Mouse (Mus musculus): ENCODE results near the gene Znfx1.

DNA sequence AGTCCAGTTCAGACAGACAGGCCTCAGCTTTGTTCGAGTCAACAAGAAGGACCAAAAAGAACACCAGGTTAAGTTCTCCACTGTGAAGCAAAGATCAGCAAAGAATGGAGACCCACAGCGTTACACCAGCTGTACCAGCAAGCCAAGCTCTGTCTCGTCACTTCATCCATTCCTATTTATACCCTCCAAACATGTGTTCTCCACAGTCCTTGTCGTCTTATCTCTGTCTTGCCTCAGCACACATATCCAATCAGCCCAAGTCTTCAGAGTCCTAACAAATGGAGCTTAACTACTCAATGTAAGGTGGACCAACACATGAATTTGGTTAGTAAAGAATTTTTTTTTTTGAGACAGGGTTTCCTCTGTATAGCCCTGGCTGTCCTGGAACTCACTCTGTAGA, 53.3 kb downstream of the Znfx1 start:
- TF ChIP-seq CTCF (IDR thresholded peaks at IDR 0.05; ENCODE audit: extremely low read depth, insufficient read depth, insufficient read length, insufficient replicate concordance) (no peak), POLR2A (IDR thresholded peaks at IDR 0.05; ENCODE audit: low read depth, low read length) (no peak)
